Mouse (Mus musculus) ES-E14 (cell line): ENCODE data around the gene Strn.

ENCODE experiments used
- CHD2 ChIP-seq: IDR thresholded peaks from 2 replicates; pipeline ENCODE4 v1.6.1; 2014; ENCODE audit warnings: mild to moderate bottlenecking, low read depth, low read length, inconsistent platforms
- HCFC1 ChIP-seq: IDR thresholded peaks from 2 replicates; pipeline ENCODE4 v1.6.1; 2012; ENCODE audit warnings: low read length, inconsistent platforms, borderline replicate concordance; ENCODE audit not compliant: insufficient read depth
- MAFK ChIP-seq: IDR thresholded peaks from 2 replicates; pipeline ENCODE4 v1.6.1; 2014; ENCODE audit warnings: mild to moderate bottlenecking, low read depth, low read length, inconsistent platforms; ENCODE audit not compliant: insufficient read depth

DNA sequence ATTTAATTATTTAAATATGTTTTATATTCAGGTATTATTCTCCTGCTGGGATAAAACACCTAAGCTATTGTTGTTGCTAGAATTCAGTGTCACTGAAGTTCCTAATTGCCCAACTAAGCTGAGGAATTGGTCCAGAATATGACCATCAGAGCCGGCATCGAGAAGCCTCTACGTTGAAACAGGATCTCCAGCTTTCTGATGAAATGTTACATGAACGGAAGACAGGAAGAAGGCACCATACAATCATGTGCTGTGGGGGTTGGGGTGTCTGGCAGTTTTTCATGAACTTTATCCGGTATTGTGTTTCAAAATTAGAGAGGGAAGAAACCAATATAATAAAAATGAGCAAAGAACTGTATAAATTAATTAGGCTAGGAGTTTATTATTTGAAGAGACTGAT lies 26.3 kb upstream of the Strn start:
- no peak for TF ChIP-seq CHD2
- no peak for TF ChIP-seq MAFK
- no peak for TF ChIP-seq HCFC1
